Mouse (Mus musculus): Measurements from ENCODE around the gene Unc5a. TPM values are rescaled to one million over a fixed set of nuclear protein-coding genes. Genes with fewer than 3 reads are reported as not detected.

The Unc5a gene
- total RNA-seq, 2 experiments from 2014 or later, result 66.0 to 78.0 TPM

DNA sequence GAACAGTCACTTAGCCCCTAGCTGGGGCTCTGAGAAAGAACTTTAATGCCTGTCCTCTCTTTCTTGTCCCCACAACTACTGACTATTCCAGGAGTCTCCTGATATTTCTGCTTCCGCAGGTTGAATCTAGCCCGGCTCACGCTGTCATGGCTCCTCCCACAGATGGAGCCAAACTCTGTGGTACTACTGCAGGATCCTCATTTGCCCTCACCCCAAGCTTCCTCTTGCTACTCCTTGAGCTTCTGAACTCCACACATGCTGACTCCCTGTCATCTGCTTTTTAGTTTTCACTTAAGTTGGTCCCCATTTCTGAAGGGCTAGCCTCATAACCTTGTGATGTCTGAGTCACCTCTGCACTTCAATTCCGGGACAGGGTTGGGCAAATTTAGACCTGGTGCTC is 70.8 kb downstream of the Unc5a start:
- DNase-seq (ENCODE audit: low spot score in 2 of 2), result no peak
- intact Hi-C loops (cut with DNase I), result no loop called here

DNA sequence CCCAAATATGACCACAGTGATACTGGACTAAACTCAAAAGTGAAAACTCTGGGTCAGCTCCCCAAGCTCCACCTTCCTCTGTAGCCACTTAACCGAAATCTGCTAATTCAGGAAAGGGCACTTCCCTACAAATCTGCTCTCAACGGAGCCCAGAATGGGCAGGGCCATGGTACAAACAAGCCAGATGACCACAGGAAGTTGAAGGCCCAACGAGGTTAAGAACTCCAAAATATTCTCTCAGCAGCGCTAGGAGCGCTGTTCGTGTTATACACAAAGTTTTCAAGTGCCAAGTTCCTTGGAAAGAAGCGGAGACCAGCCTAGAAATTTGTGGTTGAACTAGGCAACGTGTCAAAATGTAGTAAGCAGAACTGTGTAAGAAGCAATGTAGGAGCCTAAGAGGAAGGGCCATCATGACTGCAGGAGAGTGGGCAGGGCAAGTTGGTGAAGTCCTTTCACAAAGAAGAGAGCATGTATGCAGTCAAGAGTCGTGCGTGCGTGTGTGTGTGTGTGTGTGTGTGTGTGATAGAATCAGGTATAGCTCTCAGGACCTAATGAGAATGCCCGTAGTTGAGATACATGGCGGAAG is 72.1 kb downstream of the Unc5a start, which contains the start of gene Hk3:
TSS of gene Hk3 (minus strand) at position 192 of the 586 bp plus-strand sequence.
- no peak for DNase-seq (ENCODE audit: low spot score in 2 of 2)
- intact Hi-C loops (cut with DNase I), result no loop called here

DNA sequence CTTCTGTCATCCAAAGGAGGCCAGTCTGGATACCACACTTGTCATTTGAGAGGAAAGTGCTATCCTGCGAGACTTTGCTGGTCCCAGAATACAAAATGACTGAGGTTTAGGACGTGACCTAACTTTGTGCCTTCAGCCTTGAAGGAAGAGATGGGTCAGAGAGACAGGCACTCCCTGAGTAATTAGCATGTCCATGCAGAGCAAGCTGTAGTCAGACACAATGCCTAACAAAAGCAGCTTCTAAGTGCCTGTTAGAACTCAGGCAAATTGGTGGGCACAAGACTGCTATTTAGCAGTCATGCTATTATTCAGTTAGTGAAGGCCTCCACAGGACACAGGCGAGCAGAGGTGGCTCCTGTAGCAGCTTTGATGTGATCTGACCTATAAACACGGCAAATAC is 73.0 kb downstream of the Unc5a start:
- intact Hi-C loops (cut with DNase I), result no loop called here

DNA sequence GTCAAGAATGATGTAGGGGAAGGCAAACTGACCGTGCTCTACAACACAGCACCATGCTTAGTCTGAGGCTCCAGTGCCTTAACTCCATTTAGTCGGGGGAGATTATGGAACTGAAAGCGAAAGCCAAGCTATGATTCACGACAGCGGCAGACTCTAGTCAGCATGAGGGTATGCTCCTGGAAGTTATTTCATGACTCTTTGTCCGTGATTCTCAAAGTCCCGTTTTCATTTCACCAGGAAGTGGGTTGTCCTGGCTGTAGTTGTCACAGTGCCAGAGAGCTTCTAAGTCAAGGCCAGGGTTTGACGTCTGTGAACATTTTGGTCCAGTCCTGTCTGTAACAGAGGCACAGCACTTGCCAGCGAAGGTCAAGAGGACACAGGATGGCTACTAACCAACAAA is 73.5 kb downstream of the Unc5a start:
- intact Hi-C loops (cut with DNase I), result no loop called here
- no peak for DNase-seq (ENCODE audit: low spot score in 2 of 2)

More for the DNA sequence above, 73.0 kb downstream of the Unc5a start:
- DNase-seq (ENCODE audit: low spot score in 2 of 2), result no peak

DNA sequence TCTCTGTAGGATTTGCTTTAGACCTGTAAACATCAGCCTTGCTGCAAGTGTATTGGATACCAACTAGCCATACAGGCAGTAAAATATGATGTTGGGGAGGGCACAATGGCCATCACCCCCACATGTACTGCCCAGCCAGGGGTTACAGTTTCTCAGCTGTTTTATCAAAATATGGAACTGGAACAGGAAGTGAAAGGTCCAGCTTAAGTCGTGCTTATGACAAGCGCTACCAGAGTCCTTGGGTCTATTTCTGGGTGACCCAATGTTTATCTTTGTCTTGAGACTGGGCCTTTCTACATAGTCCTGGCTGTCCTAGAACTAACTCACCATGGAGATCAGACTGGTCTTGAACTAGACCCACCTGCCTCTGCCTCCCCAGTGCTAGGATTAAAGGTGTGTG is 75.0 kb downstream of the Unc5a start:
- intact Hi-C loops (cut with DNase I), result no loop called here
- no peak for DNase-seq (ENCODE audit: low spot score in 2 of 2)

DNA sequence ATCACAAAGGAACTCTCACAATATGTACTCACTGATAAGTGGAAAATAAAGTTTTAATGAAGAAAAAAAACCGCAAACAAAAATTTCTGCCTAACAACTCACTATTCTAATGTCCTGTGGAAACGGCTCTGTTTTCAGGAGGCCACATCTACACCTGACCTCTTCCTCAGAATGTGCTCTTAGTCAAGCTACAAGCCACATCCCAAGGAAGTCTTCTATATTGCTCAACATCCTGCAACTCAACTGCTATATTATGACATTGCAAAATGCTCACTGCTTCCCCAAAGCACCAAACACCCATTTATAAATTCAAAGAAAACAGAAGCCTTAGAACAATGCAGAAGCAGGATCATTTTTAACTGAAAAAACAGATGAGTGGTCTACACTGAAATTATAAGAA is 90.8 kb downstream of the Unc5a start:
- DNase-seq (ENCODE audit: low spot score in 2 of 2), result no peak
- intact Hi-C loops (cut with DNase I), result no loop called here

DNA sequence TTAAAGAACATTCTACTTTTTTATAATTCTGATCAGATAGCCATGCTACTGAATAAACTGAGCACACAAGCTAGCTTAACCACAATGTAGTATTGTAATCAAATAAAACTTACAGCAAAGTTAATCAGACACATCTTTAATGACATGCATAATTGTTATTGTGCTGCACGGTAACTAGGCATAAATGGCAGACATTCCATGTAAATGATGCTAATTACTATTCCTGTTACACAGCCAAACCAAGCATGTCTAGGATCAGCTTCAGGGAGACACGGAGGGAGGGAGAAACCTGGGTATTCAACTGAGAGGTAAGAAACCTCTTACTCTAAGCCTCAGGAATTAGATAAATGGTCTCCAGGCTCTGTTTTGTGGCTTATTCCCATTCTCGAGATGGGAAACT is 98.5 kb downstream of the Unc5a start:
- intact Hi-C loops (cut with DNase I), result no loop called here
- no peak for DNase-seq (ENCODE audit: low spot score in 2 of 2)

Other genes with a start within 250 kb of the Unc5a start
- gene Cdhr2, start 247.9 kb upstream of the Unc5a start, total RNA-seq (2021), result under 1 TPM; 0.24 to 0.36 TPM
- 100 to 1,000 TPM; 151 to 168 TPM for gene Gprin1, start 199.5 kb upstream of the Unc5a start, total RNA-seq (2021)
- 100 to 1,000 TPM; 873 to 922 TPM for gene Sncb, start 182.8 kb upstream of the Unc5a start, total RNA-seq (2021)
- gene Eif4e1b, start 165.4 kb upstream of the Unc5a start, total RNA-seq (2021), result not detected
- 10 to 100 TPM; 58.2 to 63.1 TPM for gene Tspan17, start 160.0 kb upstream of the Unc5a start, total RNA-seq (2021)
- 1 to 10 TPM; 1.3 to 1.8 TPM for gene Hk3, start 72.0 kb downstream of the Unc5a start, total RNA-seq (2021)
- gene Uimc1, start 150.9 kb downstream of the Unc5a start, total RNA-seq (2021), result 10 to 100 TPM; 14.3 TPM
- gene Zfp346, start 155.9 kb downstream of the Unc5a start, total RNA-seq (2021), result 10 to 100 TPM; 40.7 to 42.8 TPM
- not detected for gene Gm17617, start 184.1 kb downstream of the Unc5a start, total RNA-seq (2021)
- under 1 TPM; 0.11 to 0.25 TPM for gene Fgfr4, start 203.2 kb downstream of the Unc5a start, total RNA-seq (2021)

All from left cerebral cortex, postnatal 14 days (tissue).